Mouse (Mus musculus) olfactory bulb, adult 2 months (tissue): Measurements from ENCODE around the gene Kprp.

ENCODE experiments used
- CTCF ChIP-seq: fragments of 200-500 bp; IDR thresholded peaks from 2 replicates; pipeline ENCODE4 v1.5.1; 2012; ENCODE audit warnings: low read depth, mild to moderate bottlenecking, low read length, moderate library complexity; ENCODE audit not compliant: insufficient read depth
- POLR2A ChIP-seq: fragments of 200-500 bp; IDR thresholded peaks from 2 replicates; pipeline ENCODE4 v1.6.1; 2012; ENCODE audit warnings: mild to moderate bottlenecking, low read depth, low read length, moderate library complexity; ENCODE audit not compliant: insufficient read depth

GRCm38 (mm10) chr3:92807791-92808190 lies 19.3 kb downstream of the Kprp start, which contains the start of gene Lce1k:
- TF ChIP-seq CTCF (no peak), POLR2A (no peak)
